Mouse (Mus musculus) heart, adult 2 months (tissue): ENCODE results near the gene Senp6.

ENCODE experiments used
- CTCF ChIP-seq: fragments of 200-600 bp; IDR thresholded peaks from 2 replicates; pipeline ENCODE4 v1.8.1; 2022; ENCODE audit warnings: antibody characterized with exemption, mild to moderate bottlenecking, moderate library complexity
- EP300 ChIP-seq: fragments of 200-500 bp; IDR thresholded peaks from 2 replicates; pipeline ENCODE4 v1.6.1; 2011; ENCODE audit warnings: low read depth, low read length, control low read depth; ENCODE audit not compliant: insufficient read depth
- POLR2A ChIP-seq: fragments of 200-500 bp; IDR thresholded peaks from 2 replicates; pipeline ENCODE4 v1.6.1; 2011; ENCODE audit warnings: mild to moderate bottlenecking, low read depth, low read length, control low read depth; ENCODE audit not compliant: insufficient read depth

DNA sequence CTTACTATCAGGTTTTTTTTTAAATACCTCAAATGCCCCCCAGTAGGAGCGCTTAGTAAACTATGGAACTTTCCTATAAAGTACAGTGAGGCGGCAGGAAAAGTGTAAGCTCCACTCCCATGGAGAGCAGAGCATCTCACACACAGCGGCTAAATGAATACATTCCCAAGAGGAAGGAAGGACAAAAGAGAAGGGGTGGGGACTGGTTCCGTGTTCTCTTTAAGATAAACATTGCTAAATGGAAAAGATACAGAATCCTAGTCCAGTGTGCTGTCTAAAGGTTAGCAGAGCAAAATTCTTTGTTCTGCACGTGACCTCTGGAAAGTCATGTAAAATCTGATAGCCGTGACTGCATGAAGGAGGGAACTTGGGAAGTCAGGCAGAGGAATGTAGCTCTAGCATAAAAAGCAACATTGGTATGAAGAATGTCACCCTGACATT, 40.1 kb upstream of the Senp6 start:
- TF ChIP-seq POLR2A (no peak), CTCF (no peak), EP300 (no peak)
